Mouse (Mus musculus): ENCODE results near the gene Hsd17b14.

GRCm38 (mm10) chr7:45593118-45593815, 38.6 kb downstream of the Hsd17b14 start:
- TF ChIP-seq CTCF (conservative IDR thresholded peaks at IDR 0.05; ENCODE audit: low read length) = peak; percentile 95
- TF ChIP-seq NANOG (IDR thresholded peaks at IDR 0.05; ENCODE audit: borderline replicate concordance, low read length) = no peak
